Mouse (Mus musculus): ENCODE data around the gene Cpne6.

DNA sequence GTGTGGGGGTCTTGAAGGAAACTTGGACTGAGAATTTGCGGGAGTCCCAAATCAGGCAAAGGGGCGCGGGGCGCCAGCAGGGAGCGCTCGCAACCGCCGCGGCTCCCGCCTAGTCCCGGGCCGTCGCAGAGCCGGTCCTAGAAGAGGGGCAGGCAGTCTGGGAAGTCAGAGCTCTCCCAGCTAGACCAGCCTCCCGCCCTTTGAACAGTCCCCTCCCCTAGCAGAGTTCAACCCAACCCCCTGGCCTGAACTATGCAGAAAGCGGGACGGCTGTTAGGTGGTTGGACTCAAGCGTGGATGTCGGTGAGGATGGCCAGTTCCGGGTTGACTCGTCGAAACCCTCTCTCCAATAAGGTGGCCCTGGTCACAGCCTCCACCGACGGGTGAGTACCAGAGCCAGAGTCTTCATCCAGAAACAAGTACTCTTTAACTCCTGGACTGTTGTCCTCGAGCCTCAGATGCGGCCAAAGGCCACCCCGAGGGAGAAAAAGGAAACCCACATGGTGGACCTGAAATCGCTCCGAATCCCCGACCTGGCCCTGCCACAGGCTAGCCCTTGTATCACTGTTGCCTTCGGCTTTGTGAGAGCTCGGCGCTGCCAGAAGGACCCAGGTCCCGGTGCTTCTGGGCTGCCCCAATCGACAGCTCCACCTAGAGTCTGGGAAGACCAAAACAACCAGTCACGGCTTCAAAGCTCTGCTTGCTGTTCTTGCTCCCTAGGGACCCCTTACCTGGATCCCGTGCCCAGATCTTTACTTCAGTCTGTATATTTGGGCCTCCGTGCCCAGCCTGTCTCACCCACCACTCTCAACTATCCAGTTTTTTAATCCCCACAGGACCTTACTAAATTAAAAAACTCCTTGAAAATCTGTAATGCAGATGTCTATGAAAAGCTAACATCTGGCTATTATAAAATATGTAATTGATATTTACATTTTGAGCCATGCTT lies 31.3 kb upstream of the Cpne6 start, which contains the start of gene Dhrs4:
- TF ChIP-seq CTCF (IDR thresholded peaks at IDR 0.05; ENCODE audit: low read depth, low read length) (peak; percentile 73), POLR2A (IDR thresholded peaks at IDR 0.05; ENCODE audit: insufficient read depth, low read length) (no peak)
